Mouse (Mus musculus) gastrocnemius, postnatal 10 days (tissue): Measurements from ENCODE around the gene Arl14. TPM values are rescaled to one million over a fixed set of nuclear protein-coding genes. Genes with fewer than 3 reads are reported as not detected.

ENCODE experiments used
- total RNA-seq, 2 experiments: library from RNA; stranded (reverse); gene quantifications; 2 replicates each; pipeline ENCODE4 v1.2.3; 2021

The Arl14 gene
- total RNA-seq, 2 experiments from 2014 or later: not detected

Other genes starting within 250 kb of the Arl14 start
- 1 to 10 TPM; 4.9 to 7.4 TPM for gene Ift80, start 217.8 kb upstream of the Arl14 start, total RNA-seq
- 10 to 100 TPM; 24.1 to 33.2 TPM for gene Smc4, start 217.7 kb upstream of the Arl14 start, total RNA-seq
- gene Trim59, start 177.7 kb upstream of the Arl14 start, total RNA-seq: 10 to 100 TPM in 1 of 2 experiments, 1 to 10 TPM in 1; 7.8 to 12.1 TPM
- gene Kpna4, start 95.3 kb upstream of the Arl14 start, total RNA-seq: 10 to 100 TPM; 64.7 to 65.1 TPM
- gene Ppm1l, start 94.4 kb downstream of the Arl14 start, total RNA-seq: 10 to 100 TPM; 35.7 to 38.6 TPM